Mouse (Mus musculus): ENCODE measurements at regions not wholly inside any gene's neighbourhood (a gene's known extent, or its start where the extent isn't known, plus 50 kb on each side); places are given as distances from the start of the nearest gene placed in this dataset.

- TF ChIP-seq CTCF (IDR thresholded peaks at IDR 0.05; ENCODE audit: extremely low read depth, insufficient read length, insufficient replicate concordance, low read depth, low read length): peak; percentile 26; the same call in 1 of the 2 replicates
- TF ChIP-seq POLR2A (IDR thresholded peaks at IDR 0.05; ENCODE audit: low read depth, low read length): no peak
Measured at GRCm38 (mm10) chr1:152280014-152280413, 106.5 kb downstream of the Tsen15 start.

Data from small intestine, adult 2 months (tissue).